Mouse (Mus musculus): Measurements from ENCODE around the gene Aplp1.

The Aplp1 gene

DNA sequence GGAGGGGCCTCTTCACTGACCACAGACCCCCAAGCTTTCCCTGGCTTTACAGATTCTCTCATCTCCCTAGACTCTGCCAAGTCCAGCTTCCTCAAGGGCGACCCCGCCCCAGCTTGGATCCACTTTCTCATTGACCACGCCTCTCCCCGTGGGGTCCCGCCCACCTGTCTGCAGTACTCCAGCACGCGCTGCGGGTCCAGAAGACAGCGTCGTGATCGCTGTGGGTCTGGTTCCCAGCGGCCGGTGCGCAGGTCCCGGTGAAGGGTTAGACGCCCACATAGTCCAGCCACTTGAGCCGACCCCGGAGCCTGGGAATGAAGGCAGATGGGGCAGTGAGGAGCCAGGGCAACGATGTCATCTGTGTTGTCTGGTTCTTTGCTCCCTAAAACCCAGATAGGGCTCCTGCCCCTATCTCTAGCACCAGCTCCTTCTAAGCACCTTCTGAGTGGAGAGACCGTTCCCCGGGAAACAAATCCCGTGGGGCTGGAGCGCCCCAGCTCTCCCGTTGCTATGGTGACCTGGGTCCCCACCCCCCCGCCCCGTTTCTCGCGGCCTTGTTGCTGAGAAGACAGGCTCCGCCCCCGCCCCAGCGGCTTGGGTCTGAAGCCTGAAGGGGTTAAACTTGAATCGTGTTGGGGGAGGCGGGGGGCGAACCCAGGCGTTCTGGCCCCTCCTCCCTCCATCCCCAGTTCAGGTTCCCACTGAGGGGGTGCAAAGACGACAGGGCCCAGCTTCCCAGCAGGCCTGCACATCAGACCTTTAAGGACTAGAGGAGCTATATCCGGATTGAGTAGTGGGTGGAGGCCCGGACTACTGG is 973 bp downstream of the Aplp1 start:
- no peak for DNase-seq

DNA sequence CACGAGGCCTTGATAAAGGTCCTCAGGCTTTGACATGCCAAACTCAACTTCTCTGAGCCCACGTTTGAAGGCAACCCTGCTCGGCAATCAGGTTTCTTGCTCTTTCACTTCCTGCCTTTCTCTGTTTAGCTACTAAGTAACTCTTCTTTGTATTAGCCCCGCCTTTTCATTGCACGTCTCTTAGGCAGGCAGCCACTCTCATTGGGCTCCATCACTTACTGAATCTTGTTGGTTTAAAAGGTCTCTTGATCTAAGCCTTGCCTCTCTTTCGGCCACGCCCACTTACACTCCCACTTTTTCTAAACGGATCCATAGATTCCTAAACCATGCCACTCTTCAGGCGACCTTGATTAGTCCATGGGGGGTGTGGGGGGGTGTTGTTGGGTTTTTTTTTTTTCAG is 1.6 kb downstream of the Aplp1 start:
- no peak for DNase-seq

DNA sequence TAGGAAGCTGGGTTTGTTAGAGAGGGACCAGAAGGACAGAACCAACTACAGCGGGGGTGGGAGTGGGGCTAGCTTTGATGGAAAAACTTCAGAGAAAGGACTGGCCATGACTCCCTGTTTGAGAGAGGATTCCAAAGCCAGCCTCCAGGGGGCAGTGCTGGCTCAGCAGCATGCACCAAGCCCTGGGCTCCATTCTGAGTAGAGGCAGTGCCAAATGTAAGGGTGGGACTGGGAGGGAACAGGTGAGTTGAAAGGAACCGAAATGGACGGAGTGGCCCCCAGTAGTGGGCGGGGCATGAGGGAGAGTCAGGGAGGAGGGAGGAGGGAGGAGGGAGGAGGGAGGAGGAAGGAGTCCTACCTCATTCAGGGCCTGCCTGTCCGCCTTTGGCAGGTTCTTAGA is 4.6 kb downstream of the Aplp1 start:
- DNase-seq, result peak; percentile 62

DNA sequence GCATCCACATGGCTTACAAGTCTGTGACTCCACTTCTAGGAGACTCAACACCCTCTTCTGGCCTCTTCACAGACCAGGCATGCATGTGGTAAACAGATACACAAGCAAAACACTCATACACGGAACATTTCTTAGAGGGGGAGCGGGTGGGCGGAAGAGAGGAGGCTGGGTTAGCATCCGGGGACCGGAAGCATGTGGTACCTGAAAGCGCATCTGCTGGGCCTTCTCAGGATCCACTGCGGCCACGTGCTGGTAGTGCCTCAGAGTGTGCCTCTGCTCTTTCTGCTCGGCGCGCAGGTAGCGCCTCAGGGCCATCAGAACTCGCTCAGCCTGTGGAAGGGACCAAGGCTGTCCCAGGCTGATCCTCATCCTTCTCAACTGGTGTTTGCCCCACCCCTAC is 5.6 kb downstream of the Aplp1 start:
- DNase-seq, result no peak

DNA sequence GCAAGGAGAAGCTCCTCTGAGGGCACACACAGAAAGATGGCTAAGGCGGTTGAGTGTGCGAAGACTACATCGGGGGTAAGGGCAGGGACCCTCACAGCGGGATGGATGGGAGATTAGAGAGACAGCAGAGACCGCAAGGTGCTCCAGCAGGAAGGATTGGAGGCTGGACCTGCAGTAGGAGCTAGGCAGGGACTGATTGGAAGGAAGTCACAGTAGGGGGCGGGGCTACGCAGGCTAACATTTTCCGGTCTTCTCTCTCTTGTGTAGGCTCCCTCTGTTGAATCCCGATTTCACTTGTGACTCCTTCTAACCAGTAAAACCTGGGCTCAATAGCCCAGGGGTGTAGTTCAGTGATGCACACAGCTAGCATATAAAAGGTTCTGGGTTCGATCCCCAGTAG is 8.5 kb downstream of the Aplp1 start:
- DNase-seq, result no peak

DNA sequence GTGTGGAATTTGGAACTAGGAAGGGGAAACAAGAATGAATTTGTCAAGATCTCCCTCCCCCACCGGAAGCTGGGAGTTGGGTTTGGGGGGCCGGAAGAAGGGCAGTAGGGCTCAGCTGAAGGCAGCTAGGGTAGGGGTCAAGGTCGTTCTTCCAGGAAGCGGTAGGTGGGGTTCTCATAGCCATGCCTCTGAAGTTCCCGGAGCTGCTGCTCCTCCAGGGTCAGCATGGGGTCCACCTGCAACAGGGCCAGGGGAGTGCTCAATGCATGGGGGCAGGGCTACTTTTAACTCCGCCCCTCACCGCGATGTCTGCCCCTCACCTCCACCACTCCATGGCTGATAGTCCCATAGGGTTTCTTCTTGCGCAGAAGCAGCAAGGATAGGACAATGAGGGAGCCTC is 10.2 kb downstream of the Aplp1 start:
- DNase-seq, result no peak

DNA sequence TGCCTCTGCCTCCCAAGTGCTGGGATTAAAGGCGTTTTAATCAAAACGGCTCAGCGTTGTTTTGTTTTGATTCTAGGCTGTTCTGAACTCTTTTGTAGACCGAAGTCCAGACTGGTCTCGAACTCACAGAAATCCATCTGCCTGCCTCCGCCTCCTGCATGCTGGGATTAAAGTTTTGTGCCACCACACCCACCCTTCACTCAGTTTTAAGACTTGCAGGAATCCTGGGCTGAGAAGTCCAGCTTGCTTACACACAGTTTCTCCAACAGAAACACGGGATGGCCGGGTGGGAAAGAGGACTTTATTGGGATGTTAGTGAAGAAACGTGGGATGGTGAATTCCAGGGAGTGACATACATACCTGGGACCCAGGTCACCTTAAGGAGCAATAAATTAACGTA is 10.6 kb downstream of the Aplp1 start:
- no peak for DNase-seq

DNA sequence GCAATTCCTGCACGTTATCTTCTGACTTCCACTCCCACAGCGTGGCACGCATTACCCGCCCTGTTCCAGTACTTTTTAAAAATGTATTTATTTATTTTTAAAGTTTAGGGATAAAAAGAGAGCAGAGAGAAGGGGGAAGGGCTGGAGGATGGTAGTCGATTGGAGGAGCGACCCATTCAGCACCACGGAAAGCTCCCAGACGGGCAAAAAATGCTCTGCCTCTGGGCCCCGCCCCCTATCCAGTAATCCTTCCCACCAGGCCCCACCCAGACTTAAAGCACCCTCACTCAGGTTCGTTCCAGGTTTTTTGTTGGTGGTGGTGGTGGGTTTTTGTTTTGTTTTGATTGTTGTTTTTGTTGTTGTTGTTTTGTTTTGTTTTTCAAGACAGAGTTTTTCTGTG is 11.1 kb downstream of the Aplp1 start:
- DNase-seq, result no peak

DNA sequence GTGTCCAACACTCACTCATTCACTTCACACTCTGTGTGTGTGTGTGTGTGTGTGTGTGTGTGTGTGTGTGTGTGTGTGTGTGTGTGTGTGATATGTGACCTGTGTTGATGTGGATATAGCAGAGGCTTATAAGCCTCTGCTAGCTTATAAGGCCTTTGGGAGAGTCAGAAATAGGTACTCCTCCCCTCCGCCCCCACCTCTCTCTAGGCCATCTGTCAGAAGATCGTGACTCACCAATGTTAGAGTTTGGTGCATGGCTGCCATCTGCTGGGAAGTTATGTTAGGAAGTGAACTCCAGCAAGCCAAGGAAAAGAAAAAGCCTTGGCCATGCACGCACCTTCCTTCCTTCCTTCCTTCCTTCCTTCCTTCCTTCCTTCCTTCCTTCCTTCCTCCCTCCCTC is 13.5 kb downstream of the Aplp1 start:
- peak; percentile 88 for DNase-seq

DNA sequence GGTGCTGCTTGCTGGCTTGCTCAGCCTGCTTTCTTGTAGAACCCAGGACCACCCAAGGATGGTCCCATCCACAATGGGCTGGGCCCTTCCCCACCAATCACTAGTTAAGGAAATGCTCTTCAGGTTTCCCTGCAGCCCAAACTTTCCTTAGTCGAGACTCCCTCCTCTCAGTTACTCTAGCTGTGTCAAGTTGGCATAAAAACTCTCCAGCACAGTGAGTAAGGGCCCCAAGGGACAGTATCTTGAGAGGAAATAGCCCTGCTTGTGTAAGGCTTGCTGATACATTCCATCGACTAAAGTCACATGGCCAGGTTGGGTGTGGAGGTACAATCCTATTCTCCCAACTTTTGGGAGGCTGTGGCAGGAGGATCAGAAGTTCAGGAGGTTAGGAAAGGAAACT is 15.1 kb downstream of the Aplp1 start:
- DNase-seq, result no peak

DNA sequence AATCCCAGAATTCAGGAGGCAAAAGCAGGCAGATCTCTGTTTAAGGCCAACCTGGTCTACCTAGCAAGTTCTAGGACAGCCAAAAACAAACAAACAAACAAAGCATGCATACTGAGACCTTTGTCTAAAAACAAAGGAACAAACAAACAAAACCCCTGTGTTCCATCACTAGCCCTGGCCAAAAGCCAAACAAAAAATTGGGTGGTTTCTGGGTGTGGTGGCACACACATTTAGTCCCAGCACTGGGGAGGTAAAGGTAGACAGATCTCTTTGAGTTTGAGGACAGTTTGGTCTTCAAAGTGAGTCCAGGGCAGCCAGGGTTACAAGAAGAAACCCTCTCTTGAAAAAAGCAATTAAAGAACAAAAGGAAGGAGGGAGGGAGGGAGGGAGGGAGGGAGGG is 16.0 kb downstream of the Aplp1 start:
- DNase-seq, result no peak

DNA sequence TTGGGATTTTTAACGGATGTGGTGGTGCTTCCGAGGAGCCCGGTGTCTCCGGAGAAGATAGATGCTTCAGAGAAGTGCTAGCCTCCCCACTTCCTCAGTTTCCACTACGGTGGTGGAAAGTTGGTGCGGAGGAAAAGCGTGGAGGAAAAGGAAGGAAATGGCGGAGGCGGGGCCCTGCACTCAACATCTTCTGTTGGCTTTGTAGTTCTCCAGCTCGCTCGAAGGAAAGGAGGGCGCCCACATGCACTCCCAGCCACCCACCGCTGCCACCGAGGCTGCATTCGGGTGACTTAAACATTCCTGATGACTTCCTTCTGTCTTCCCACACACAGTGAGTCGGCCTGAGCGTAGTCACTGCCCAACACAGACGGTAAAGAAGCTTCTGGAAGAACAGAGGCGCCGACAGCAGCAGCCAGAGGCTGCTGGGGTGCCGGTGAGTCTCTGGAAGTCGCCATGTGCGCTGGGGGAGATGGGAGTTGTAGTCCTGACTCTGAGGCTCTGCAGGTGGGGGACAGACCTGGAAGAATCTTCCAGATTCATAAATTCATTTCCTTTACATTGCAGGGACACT is 22.2 kb downstream of the Aplp1 start:
- DNase-seq, result no peak

DNA sequence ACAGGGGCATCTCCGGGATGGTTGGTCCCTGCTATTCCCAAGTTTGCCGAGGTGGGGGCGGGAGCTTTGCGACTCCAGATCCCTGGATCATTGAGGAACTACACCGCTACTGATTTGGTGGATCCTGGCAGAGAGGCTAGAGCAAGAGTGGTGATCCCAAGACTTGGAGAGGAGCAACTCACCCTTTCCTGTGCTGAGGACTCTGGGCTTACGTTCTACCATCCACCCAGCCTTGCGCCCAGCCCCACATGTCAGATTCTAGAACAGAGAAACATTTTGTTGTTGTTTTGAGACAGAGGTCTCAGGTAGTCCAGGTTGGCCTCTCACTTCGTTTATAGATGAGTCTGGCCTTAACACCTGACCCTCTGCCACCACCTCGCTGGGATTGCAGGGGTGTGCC is 22.8 kb downstream of the Aplp1 start:
- no peak for DNase-seq

DNA sequence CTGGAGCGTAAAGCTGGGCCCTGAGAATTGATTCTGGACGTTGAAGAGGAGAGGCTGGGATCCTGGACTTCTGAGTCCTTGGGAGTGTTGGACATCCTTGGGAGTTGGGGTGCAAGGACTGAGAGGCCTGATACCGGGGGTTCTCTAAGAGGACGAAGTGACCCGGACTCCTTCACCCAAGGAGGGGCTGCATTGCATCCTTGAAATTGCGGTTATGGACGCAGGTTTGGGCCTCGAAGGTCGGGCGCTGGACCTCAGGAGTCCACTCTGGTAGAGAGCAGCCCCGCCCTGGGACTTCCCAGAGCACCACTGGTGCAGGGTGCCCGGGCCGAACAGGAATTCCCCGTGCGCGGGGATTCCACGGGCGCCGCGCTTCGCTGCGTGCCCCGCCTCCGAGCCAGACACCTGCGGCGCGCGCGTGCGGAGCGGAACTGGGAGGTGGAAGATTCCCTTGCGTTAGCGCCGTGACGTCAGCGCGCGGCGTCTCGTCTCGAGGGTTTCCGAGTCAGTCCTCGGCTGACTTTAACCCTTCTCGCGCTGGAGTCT is 23.4 kb downstream of the Aplp1 start:
- peak; percentile 92 for DNase-seq

DNA sequence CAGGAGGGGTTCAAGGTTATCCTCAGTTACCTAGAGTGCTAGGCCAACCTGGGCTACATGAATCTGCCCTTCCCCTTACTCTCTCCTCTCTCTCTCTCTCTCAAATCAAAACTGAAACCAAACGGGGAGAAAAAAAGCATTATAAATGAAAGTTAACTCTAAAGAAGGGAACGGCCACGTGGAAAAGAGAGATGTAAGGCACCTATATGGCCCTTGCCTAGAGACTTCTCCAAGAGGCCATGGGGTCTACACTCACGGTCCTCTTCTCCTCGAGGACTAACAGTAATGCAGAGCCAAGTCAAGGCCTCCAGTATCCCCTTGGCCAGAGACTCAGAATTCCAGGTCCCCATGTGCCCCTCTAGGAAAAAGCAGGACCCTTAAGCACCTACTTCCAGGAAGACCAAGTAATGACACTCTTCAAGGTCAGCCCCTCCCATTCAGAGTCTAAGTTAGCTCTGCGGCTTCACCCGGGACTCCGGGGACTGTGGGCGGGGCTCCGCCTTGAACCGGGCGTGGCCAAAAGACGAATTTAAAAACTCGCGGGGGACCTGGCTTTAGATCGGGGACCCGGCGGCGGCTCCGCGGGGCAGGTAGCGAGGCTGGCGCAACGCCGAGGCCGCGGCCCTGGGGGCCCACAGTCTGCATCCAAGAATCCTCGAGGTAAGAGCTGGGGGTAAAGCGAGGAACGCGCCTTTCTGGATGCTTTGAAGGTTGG is 24.0 kb downstream of the Aplp1 start, which contains the start of gene Nfkbid:
Gene Nfkbid, plus strand, starts transcription at position 558 of the 715 bp plus-strand sequence.
- peak; percentile 67 for DNase-seq

DNA sequence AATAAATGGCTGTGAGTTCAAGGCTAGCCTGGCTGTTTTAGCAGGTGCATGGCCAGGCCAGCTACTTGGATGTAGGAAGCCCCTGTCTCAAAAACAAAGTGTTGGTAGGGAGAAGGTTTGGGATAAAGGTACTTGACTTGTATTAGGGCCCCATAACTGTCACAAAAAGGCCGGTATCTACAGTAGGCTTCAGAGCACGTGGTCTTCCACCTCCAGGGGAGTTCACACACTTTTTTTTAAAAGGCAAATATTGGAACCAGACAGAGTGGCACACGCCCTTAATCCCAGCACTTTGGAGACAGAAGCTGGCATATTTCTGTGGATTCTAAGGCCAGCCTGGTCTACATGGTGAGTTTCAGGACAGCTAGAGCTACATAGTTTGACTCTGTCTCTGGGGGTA is 24.7 kb downstream of the Aplp1 start:
- no peak for DNase-seq

DNA sequence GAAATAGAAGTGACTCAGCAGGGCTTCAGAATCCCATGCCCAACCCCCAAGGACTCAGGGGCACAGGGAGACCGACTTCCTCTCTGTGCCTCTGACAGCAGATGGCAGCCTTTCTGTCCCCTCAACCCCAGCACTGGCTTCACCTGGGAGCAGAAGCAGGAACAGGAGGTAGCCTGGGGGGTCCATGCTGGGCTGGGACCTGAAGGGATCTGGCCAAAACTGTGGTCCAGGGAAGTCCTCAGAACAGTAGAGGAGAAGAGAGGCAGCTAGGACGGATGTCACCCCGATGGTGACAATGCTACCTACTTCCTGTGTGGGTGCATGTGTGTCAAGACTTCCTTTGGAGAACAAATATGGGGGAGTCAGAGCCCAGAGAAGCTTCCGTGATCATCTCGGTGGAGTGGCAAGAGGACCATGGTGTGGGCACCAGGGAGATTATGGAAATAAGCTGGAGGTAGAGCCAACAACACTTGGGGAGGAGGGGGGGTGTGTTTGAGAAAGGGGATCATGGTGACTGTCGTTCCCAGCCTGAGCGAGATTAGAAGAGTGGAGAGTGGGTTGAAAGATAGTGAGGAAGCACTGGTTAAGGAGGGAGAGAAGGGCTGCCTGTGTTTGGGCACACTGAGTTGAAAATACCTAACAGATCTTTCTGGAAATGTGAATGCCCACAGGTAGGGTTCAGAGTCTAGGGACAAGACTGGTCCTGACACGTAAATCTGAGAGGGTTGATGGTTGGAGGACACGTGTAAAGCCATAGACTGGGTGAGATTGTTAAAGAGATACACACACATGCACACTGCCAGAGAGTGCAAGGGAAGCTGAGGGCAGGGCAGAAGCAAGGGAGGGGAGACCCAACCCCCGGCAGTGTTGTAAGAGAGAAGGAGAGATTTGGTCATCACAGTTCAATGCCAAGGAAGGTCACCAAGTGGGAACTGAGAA is 25.5 kb downstream of the Aplp1 start, which contains the start of gene Hcst:
Gene Hcst, minus strand, starts transcription at position 294 of the 939 bp plus-strand sequence.
- no peak for DNase-seq

DNA sequence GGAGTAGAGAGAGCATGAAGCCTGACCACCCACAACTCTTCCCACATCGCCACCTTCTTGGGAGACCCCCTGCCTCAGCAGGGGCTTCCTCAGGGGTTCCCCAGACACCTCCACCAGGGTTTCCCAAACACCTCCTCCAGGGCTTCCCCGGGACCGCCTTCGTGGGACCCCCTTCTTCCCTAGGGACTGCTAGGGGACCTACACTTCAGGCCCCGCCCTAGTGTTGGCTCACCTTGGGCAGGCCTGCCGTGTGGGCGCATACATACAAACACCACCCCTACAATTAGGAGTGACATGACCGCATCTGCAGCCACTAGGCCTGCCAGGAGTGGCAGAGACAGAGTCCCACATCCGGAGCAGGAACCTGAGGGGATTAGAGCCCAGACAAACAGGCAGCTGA is 27.5 kb downstream of the Aplp1 start:
- no peak for DNase-seq

DNA sequence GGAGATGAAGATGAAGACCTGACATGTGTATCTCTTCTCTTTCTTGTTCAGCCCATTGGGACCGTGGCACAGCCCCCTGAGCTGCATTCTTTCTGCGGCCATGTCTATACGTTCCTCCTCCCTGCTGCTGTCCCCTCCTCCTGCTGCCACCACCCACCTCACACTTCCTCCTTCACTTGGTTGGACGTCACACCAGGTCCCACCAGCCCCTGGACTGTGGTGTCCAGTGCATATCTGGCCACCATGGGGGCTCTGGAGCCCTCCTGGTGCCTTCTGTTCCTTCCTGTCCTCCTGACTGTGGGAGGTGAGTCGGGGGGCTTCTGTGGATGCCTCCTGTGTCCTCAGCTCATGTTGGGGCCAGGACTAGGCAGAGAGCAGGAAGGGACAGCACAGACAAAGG is 31.7 kb downstream of the Aplp1 start, which contains the start of gene Tyrobp:
Gene Tyrobp, plus strand, starts transcription at position 165 of the 400 bp plus-strand sequence.
- DNase-seq, result no peak

DNA sequence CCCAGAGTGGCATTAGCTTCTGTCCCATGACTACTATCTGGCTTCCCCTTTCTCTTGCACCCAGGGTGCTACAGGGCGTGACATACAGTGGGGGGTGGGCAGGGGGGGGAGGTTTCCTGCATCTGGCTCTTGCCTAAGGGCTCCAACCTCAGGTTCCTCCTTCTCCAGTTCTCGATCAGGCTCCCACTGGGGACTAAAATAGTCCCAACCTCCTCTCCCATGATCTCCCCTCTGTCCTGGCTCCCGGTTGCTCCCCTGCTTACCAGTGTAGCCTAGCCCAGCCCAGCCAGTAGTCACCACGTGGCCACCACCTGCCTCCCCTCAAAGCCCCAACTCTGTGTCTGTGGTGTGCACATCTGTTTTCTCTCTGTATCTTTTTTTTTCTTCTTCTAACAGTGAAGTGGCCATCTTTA is 32.6 kb downstream of the Aplp1 start:
- no peak for DNase-seq

DNA sequence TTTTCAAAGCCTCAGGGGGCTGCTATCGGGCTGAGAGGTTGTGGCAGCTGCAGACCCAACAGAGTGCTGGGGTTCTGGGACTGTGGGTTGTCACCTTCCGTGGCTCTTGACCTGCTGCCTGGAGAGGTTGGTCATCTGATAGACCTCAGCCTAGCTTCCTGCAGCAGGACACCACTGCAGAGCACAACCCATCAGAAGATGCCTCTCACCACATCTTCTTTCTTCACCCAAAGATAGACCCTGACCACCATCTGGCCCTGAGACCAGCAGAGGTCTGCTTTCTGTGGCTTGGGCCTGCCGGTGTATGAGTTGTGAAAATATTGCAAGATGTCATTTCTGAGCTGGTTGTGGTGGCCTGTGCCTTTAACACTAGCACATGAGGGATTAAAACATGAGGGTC is 34.3 kb downstream of the Aplp1 start:
- DNase-seq, result no peak

DNA sequence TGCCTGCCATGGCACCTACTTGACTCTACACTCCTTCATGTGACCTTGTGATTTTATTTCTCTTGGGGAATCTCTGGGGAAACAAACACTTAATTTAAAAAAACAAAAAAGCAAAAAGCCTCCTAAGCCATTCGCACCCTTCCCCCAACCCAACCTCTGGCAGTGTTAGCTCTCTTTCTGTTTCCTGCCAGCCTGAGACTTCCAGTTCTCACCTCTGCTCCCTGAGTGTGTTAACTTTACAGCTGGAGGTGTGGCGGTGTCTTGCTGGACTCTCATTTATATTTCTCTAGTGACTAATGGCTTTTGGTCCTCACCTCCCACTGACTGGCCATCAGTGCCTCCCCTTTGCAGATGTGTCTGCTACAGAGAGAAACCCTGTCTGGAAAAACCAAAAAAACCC is 35.5 kb downstream of the Aplp1 start:
- no peak for DNase-seq
